Mouse (Mus musculus) adrenal gland, adult 8-10 months (tissue): ENCODE data around the gene Srxn1. TPM values are rescaled to one million over a fixed set of nuclear protein-coding genes. Genes with fewer than 3 reads are reported as not detected.

ENCODE experiments used
- DNase-seq: peaks from one replicate; pipeline ENCODE4 v3.0.0; 2022
- total RNA-seq, 4 experiments: library from RNA; stranded (reverse); gene quantifications; 2 replicates each; pipeline ENCODE4 v1.2.4; 2022

The Srxn1 gene
- total RNA-seq, 4 experiments from 2014 or later = 134 to 367 (median 207) TPM

GRCm38 (mm10) chr2:152159487-152159886, 54.2 kb downstream of the Srxn1 start:
- DNase-seq = no peak

Other genes starting within 250 kb of the Srxn1 start
- gene Angpt4, start 194.3 kb upstream of the Srxn1 start, total RNA-seq = 1 to 10 TPM in 2 of 4 experiments, under 1 TPM in 2; 0.29 to 1.1 (median 0.89) TPM
- gene Fam110a, start 125.3 kb upstream of the Srxn1 start, total RNA-seq = 10 to 100 TPM; 13.7 to 15.1 (median 14.1) TPM
- 1 to 10 TPM; 1.8 to 4.4 (median 3.3) TPM for gene Slc52a3, start 109.0 kb upstream of the Srxn1 start, total RNA-seq
- under 1 TPM; 0.23 to 0.30 (median 0.26) TPM for gene Scrt2, start 24.0 kb upstream of the Srxn1 start, total RNA-seq
- gene Tcf15, start 38.0 kb downstream of the Srxn1 start, total RNA-seq = 1 to 10 TPM; 1.5 to 4.1 (median 3.0) TPM
- 100 to 1,000 TPM in 3 of 4 experiments, 10 to 100 TPM in 1; 91.6 to 116 (median 107) TPM for gene Csnk2a1, start 121.3 kb downstream of the Srxn1 start, total RNA-seq
- 100 to 1,000 TPM; 143 to 157 (median 143) TPM for gene Tbc1d20, start 188.3 kb downstream of the Srxn1 start, total RNA-seq
- 100 to 1,000 TPM; 120 to 169 (median 145) TPM for gene Rbck1, start 227.1 kb downstream of the Srxn1 start, total RNA-seq
- gene Trib3, start 238.5 kb downstream of the Srxn1 start, total RNA-seq = 10 to 100 TPM in 2 of 4 experiments, 1 to 10 TPM in 2; 2.8 to 11.3 (median 6.9) TPM